Mouse (Mus musculus): ENCODE data around the gene Abat.
"Not testable (repeated sequence)": the region's sequence is repeated elsewhere in the genome, so short reads cannot be mapped to it uniquely, and the experiment has no call there.

The Abat gene

DNA sequence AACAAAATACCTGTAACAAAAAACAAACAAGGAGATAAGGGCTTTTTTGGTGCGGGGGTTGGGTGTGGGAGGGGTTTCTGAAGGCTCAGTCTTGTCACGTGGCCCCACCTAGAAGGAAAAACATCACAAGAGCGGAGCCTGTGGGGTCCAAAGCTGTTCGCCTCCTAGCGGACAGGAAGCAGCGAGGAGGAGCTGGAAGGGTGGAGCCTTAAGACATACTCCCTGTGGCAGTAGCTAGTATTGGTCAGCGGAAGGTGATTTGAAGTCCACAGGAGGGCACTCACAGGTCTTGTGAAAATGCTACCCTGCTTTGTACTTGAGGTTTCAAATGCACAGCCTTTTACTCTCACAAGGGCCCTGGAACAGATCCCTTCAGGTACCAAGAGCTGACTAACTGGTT, 19.7 kb downstream of the Abat start:
- no peak for DNase-seq (ENCODE audit: low spot score in 2 of 2)

DNA sequence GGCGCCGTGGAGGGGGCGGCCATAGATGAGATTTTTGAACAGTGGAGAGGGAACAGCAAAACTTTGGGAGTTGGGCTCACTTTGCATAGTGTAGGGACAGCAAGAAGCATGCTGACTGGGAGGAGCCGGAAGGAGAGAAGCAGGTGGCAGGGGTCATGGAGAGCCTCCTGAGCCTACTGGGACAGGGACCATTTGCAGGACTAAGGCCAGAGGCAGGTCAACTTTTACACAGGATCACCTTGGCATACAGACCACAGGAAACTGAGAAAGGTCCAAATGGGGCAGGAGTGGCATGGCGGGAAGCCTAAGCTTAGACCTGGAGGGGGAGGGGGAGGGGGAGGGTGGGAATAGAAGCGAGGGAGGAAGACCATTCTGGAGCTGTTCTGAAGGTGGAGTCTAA, 20.2 kb downstream of the Abat start:
- DNase-seq (ENCODE audit: low spot score in 2 of 2): no peak

DNA sequence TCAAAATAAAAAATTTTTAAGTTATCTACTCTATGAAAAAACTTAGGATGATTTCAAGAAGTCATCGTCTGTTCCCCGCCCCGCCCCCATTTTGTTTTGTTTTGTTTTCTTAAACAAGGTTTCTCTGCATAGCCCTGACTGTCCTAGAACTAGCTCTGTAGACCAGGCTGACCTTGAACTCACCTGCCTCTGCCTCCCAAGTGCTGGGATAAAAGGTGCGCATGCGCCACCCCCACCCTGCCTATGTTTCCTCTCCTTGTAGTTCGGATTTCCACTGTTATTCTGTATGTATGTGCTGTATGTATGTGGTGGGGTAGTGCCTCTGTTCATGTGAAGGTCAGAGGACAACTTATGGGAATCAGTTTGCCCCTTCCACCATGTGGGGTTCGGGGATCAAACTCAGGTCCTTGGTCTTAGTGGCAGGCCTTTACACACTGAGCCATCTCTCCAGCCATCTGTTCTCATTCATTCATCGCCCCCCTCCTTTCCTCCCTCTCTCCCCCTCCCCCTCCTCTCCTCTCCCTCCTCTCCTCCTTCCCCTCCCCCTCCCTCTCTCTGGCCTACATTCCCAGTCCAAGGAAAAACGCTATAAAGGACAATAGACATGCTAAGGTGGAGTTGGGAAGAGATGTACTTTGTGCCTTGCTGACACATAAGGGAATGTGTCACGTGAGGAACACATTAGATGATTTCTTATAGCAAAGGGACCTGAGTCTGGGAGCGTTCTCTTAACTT, 21.4 kb downstream of the Abat start:
- DNase-seq (ENCODE audit: low spot score in 2 of 2): no peak

DNA sequence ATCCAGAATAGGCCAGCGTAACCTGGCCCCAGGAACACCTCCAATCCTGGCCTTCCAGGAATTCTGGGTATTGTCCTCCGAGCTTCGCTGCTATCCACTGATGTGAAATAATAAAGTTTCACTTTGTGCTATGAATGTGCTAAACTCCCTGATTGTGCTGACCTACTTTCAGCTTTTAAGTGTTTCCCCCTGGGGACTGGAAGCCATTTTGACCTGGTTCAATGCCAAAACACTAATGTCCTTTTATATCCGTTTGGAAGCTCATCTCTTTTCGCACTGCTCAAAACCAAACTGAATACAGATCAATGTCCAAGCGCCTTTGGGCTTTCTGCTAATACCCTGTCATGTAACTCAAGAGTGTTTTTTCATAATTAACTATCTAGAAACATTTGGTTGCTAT, 22.2 kb downstream of the Abat start:
- no peak for DNase-seq (ENCODE audit: low spot score in 2 of 2)

DNA sequence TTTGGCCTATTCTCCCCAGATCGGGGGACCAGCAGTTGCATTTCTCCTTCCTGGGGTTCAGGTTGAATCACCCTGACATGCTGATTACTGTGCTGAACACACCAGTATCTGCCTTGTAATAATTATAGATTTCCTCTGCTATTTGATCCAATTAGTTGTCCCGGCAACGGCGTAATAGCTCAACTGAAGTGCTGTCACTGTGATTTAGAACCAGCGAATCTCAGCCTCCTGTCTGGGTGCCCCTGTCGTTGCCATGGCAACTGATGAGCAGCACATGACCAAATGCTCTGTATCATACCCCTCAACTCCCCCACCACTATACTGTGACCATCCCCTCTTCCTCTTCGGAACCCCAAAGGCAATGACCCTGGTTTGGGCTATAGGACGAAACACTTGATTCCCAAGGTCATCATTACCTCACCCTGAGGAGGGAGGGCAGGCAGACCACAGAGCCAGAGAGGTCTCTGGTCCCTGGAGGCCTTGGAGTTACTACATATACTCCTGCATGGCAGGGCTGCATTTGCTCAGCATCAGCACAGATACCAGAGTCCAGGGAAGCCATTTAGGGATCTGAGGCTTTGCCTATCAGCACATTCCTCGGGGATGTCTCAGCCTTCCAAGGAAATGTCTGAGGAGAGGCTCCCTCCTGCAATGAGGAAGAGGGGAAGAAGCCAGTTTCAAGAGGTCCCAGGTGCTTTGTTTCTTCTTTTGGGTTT, 26.1 kb downstream of the Abat start:
- DNase-seq (ENCODE audit: low spot score in 2 of 2): peak; percentile 29 to 74

DNA sequence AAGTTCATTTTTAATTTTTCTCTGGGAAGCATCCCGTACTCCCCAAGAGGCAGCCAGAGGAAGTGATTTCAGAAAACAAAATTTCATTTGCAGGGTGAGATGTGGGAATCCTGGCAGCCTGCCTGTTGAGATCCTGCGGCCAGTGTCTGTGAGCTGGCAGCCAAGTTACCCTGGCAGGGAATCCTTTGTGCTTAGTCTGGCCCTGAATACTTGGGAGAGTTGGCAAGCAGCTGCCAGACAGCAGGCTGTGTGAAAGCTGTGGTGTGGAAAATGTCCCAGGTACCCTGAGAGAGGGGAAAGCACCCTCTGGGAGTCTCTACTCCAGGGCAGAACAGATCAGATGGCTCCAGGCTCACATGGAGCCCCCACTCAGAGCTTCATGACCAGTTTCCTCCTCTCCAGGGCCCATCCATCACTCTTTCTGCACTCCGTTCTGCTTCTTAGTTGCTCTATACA, 27.7 kb downstream of the Abat start:
- peak; percentile 52 to 86 for DNase-seq (ENCODE audit: low spot score in 2 of 2)

DNA sequence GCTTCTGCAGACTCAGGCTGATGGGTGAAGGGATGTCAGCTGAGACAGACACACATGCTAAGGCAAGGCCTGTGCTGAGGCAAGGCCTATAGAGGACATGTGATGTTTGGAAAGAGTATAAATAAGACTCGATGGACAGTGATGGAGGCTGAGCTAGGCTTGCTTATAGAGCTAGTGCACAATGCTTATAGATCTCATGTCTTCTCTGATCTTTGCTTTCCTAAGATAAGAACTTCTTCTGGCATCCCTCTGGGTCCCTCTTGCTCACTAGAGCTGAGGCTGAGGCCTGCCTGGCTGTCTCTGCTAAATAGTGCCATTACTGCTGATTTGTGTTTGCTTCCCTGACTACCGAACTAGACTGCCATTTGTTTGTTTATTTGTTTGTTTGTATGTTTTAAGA, 34.6 kb downstream of the Abat start:
- no peak for DNase-seq (ENCODE audit: low spot score in 2 of 2)

DNA sequence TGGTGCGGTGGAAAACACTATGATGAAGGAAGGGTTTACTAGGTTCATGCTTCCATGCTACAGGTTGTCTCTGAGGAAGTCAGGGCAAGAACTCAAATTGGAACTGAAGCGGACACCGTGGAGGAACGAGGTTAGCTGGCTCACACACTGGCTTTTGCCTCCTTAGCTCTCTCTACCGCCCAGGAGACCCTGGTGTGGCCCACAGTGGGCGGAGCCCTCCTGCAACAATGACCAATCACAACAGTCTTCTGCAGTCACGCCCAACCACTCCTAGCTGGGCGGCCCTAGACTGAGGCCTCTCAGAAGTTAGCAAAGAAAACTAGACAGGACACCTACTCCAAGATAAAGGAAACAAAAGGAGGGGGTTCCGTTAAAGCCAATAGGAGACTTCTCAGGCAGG, 36.3 kb downstream of the Abat start:
- no peak for DNase-seq (ENCODE audit: low spot score in 2 of 2)

DNA sequence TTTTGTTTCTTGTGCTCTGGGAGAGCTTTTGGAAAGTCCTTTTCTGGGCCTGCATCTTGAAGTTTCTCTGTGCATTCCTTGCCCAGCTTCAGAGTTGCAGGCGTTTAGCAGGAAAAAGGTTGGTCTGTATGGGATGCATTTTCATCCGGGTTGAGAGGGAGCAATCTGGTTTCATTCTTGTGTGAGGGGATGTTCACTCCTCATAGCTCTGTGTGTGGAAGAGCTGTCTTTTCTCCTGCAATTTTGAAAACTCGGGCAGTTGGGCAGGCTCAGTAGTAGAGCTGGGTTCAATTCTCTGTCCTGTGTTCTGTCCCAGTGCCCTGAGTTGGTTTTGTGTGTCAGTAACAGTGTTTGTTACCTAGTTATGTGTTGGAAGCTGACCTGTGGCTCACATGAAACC, 41.1 kb downstream of the Abat start:
- DNase-seq (ENCODE audit: low spot score in 2 of 2): no peak

DNA sequence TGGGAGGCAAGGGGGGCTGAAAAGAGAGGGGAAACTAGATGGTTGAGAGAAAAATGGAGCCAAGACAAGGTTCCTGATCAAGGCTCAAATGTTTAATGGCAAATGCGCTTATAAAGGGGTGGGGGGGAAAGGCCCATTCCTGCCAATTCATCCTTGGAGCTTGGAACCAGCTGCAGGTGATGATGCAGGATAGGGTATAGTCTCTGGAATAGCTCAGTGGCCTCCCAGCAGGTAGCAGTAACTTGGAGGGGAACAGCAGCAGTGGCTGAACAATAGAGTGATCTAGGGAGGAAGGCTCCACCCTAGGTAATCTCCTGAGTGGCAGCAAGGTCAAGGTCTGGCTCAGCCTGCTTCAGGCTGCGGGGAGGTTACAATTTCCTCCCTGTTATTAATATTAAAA, 41.5 kb downstream of the Abat start:
- not testable (repeated sequence) for DNase-seq (ENCODE audit: low spot score in 2 of 2)

DNA sequence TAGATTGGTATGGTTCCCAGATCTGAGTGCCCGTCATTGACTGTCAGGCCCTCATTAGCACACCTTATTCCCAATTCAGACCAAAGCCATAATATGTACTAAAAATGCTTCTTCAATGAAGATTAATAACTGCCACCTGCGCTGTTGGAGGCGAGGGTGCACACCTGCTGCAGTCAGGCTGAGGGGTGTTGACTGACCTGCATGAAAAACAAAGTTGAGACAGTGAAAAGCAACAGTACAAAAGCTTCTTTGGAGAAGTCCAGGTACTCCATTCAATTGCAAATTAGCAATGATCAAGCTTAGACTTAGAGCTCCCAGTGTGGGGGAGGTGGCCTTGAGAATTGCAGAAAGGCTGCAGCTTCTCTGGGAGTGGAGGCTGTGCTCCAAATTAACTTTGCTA, 42.1 kb downstream of the Abat start:
- not testable (repeated sequence) for DNase-seq (ENCODE audit: low spot score in 2 of 2)

DNA sequence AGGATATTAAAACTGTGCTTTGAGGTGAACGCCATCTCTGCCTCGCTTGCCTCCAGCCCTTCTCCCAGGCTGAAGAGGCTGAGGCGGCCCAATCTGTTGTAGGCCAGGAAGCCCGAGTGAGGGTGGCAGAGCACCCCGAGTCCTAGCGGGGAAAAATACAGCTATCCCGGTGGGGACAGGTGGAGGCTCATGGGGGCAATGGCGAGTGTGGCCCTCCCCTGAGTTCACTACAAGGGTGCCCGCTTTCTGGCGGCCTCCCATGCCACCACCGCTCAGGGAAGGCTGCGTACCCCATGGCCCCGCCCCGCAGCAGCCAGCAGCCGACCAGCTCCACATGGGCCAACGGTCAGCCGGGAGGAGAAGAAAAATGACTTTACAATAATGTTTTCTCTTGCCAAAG, 46.9 kb downstream of the Abat start:
- no peak for DNase-seq (ENCODE audit: low spot score in 2 of 2)

DNA sequence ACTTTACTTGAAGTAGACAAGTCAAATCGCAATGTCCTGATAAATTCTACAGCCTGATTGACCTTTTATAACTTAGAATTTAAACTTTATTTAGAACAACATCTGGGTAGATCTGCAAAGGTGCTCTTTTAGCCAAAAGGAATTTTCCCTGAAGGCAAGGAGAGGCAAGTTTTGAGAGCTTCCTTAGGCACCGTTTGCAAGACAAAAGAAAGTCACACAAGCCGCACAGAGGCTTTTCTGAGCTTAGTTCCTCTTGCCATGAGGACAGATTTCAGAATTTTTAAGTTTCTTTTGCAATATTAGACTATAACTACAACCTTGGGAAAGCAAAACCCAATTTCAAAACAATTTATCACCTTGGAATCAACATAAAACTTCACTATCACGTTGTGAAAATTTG, 47.9 kb downstream of the Abat start:
- not testable (repeated sequence) for DNase-seq (ENCODE audit: low spot score in 2 of 2)

DNA sequence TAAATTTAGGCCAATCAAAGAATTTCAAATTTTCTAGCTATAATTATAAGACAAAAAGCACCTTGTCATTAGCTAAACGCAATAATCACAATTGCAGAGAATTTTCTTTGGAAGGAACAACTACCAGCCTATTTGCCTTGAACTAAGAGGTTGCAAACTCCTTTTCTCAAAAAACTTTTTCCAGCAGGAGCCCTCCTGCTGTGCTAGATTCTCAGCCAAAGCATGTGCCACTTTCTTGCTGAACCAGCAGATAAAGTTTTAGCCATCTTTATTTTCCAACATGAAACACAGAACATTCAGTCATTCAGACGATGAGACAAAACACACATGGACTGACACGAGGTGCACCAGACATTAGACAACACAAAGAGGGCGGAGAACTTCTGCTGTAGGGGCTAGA, 48.6 kb downstream of the Abat start:
- not testable (repeated sequence) for DNase-seq (ENCODE audit: low spot score in 2 of 2)

DNA sequence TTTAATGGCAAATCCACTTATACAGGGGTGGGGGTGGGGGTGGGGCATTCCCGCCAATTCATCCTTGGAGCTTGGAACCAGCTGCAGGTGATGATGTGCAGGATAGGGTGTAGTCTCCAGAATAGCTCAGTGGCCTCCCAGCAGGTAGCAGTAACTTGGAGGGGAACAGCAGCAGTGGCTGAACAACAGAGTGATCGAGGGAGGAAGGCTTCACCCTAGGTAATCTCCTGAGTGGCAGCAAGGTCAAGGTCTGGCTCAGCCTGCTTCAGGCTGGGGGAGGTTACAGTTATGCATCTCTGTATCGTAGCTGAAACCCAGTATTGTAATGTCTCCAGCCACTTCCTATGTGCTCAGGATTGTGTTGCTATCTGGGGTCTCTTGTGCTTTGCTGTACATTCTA, 49.6 kb downstream of the Abat start:
- DNase-seq (ENCODE audit: low spot score in 2 of 2): not testable (repeated sequence)

DNA sequence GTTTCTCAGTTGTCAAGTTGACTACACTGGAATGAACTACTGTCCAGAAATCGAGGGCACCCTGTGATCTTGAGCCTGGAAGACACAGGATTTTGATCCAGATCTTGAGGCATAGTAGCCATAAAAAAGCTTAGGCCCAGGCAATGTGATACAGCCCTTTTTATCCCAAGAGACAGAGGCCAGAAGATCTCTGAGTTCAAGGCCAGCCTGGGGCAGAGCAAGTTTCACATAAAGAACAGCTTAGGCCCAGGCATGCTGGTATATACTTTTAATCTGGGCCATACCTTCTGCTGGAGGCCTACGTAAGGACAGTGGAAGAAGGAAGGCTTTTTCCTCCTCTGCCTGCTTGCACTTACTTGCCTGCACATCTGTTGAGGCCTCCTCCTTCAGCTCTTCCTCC, 51.6 kb downstream of the Abat start:
- no peak for DNase-seq (ENCODE audit: low spot score in 2 of 2)

DNA sequence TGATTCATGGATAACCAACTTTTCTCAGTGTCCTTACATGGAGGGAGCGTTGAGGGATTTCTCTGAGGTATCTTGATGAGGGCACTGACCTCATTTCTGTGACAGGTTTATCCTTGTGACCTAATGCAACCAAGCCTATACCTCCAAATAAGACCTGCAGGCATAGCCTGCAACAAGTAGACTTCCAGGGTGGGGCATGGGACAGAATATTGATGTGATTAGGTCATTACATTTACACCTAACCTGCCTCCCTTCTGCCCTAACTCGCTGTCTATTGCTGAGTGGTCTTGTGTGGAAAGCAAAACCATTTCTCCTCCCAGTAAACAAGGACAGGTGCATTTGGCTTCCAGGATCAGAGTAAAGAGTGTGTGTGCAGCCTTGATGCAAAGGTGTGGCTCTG, 52.3 kb downstream of the Abat start:
- DNase-seq (ENCODE audit: low spot score in 2 of 2): no peak

DNA sequence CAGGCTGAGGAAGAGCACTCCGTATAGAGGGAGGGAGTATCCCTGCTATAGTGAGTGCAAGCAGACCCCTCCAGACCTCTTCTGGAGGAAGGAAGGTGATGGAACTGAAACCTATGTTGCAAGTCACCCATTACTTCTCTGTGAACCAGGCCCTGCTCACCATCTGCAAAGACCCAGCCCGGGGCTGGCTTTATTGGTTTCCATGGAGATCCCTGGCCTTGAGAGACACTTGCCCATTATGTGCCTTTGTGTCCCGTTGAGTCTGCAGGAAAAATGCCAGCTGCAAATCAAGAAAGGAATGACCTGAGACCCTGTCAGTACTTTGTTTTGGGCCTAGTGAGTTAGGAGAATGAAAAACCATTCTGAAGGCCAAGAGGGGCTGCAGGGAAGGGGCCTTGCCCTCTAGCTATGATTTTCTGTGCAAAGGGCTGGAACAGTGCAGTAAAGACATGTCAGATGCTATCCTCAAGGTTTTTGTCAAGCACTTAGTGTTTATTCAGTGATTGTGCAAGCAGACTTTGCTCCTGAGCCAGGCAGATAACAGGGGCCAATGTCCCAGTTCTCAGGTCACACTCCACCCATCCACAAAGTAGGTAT, 53.0 kb downstream of the Abat start:
- DNase-seq (ENCODE audit: low spot score in 2 of 2): no peak

DNA sequence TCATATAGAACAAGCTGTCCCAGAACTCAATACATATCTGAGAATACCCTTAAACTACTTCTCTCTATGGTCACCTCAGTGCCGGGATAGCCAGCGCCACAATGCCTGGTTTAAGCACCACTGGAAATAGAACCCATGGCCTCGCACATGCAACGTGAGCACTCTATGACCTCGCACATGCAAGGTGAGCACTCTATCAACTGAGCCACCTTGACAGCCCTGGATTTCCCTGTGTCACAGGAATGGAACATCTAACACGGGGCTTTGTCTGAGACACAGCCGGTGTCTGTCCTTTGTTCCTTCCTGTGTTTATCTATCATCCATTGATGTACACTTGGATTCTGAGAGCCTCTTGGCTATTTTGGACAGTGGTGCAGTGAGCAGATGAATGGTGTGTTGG, 55.7 kb downstream of the Abat start:
- no peak for DNase-seq (ENCODE audit: low spot score in 2 of 2)

DNA sequence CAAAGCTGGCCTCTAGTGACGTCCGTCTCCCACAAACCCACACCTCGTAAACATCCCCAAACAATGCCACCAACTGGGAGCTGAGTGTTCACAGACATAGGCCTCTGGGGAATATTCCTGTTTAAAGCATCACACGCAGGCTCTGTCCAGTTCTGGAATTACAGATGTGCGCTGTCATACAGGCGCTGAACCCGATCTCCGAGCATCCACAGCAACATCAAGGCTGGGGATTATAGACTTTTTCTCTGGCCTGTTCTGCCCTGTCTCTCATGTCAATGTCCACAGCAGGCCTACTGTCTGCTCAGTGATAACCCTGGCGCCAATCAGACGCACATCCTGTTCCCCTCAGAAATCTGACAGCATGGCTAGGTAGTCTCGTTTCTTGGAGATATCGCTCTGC, 57.1 kb downstream of the Abat start:
- DNase-seq (ENCODE audit: low spot score in 2 of 2): no peak

DNA sequence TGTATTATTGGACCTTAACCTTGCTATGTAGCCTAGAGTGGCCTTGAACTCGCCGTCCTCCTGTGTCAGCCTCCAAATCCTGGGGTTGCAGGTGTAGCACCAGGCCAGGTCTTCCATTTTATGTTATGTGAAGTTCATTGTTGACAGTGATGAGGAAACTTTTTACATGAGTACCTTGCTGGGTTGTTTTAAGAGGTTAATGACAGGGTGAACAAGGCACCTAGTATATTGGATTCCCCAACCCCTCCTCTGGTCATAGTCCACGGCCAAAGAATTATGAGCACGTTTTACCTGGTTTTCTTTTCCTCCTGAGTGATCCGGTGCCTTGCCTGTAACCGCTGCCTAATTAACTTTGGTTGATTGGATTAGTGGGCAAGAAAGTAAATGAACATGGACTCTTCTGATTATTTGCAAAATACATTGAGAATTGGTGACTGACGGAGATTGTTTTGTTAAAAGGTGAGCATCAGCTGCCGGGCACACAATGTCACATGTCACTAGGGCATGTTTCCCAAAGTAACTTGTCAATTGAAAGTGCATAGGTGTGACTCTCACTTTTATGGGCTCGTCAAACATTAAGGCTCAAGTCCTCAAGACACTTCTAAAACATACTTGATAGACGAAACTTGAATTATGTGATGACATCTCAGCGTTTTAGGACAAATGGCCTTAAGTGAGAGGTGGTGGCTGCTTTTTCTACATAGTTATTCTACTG, 57.8 kb downstream of the Abat start:
- no peak for DNase-seq (ENCODE audit: low spot score in 2 of 2)

DNA sequence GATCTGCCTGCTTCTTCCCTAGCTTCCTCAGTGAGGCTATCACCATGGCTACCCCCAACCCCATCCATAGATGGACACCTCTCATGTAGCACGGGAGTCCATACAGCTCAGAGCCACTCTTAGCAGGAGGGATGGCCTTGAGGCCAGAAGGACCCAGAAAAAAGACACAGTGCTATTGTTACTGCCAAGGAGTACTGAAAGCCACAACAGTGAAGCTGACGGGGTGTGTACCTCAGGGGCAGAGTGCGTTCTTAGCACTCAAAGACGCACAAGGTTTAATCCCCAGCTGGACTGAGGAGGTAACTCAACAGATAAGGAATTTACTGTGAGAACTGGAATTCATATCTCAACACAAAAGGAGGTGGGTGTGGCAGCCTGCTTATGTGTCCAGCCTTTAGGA, 59.8 kb downstream of the Abat start:
- DNase-seq (ENCODE audit: low spot score in 2 of 2): no peak

All from left cerebral cortex, adult 9 months (tissue).